Mouse (Mus musculus) megakaryocyte progenitor cell, adult 5-6 weeks (primary cell): ENCODE measurements around the gene Olfr1371. TPM values are rescaled to one million over a fixed set of nuclear protein-coding genes. Genes with fewer than 3 reads are reported as not detected.
A peak's percentile ranks its signal among the peaks of the same experiment; 100 is the strongest.

ENCODE experiments used
- ATAC-seq: replicated peaks from 2 replicates; pipeline ENCODE4 v1.8.0; 2016; ENCODE audit warnings: mild to moderate bottlenecking, moderate TSS enrichment, inconsistent platforms; ENCODE audit not compliant: poor library complexity
- total RNA-seq, 2 experiments: library from RNA; stranded (forward) in 1 of 2; stranded (reverse) in 1 of 2; fragments of 157-497, 149-512 nt in 1 of 2; fragments of 200-1000 nt in 1 of 2; gene quantifications; 2 replicates each; pipeline versions ENCODE4 v1.2.3 to v1.2.4; 2015 to 2017

Gene Olfr1371
- total RNA-seq (2015): not detected in 2 replicates
- total RNA-seq (2017): not detected in 2 replicates

GRCm38 (mm10) chr11:52213887-52214286, at the start of gene Olfr1371:
Gene Olfr1371 (minus strand): TSS chr11:52213987.
- ATAC-seq: no peak

GRCm38 (mm10) chr11:52262338-52262737, 48.6 kb upstream of the Olfr1371 start:
- ATAC-seq: no peak

- ATAC-seq: peak; percentile 82
These were observed 48.1 kb upstream of the Olfr1371 start for GRCm38 (mm10) chr11:52261937-52262336.

GRCm38 (mm10) chr11:52260878-52261277, 47.1 kb upstream of the Olfr1371 start:
- no peak for ATAC-seq

GRCm38 (mm10) chr11:52258711-52259110, 44.9 kb upstream of the Olfr1371 start:
- ATAC-seq: no peak

GRCm38 (mm10) chr11:52257376-52257775, 43.6 kb upstream of the Olfr1371 start:
- no peak for ATAC-seq

- ATAC-seq: no peak
These were observed 41.3 kb upstream of the Olfr1371 start for GRCm38 (mm10) chr11:52255077-52255476.

GRCm38 (mm10) chr11:52253674-52254375, 40.0 kb upstream of the Olfr1371 start:
- peak; percentile 84 for ATAC-seq

- ATAC-seq: no peak
These were observed 38.9 kb upstream of the Olfr1371 start for GRCm38 (mm10) chr11:52252692-52253091.

- ATAC-seq: no peak
These were observed 38.0 kb upstream of the Olfr1371 start for GRCm38 (mm10) chr11:52251770-52252169.

- ATAC-seq: no peak
These were observed 35.7 kb upstream of the Olfr1371 start for GRCm38 (mm10) chr11:52249452-52249851.

GRCm38 (mm10) chr11:52240898-52241542, 27.2 kb upstream of the Olfr1371 start:
- no peak for ATAC-seq

GRCm38 (mm10) chr11:52234509-52234908, 20.7 kb upstream of the Olfr1371 start:
- no peak for ATAC-seq

GRCm38 (mm10) chr11:52233906-52234305, 20.1 kb upstream of the Olfr1371 start:
- ATAC-seq: no peak

- no peak for ATAC-seq
These were observed 19.4 kb upstream of the Olfr1371 start for GRCm38 (mm10) chr11:52233043-52233653.

GRCm38 (mm10) chr11:52231606-52232541, 18.1 kb upstream of the Olfr1371 start, which contains the start of gene Skp1a:
Gene Skp1a (plus strand): TSS chr11:52231995.
- peak; percentile 85 for ATAC-seq

GRCm38 (mm10) chr11:52230694-52231093, 16.9 kb upstream of the Olfr1371 start:
- ATAC-seq: peak; percentile 20; the same call in 1 of the 2 replicates

GRCm38 (mm10) chr11:52228722-52229448, 15.1 kb upstream of the Olfr1371 start:
- no peak for ATAC-seq

- ATAC-seq: no peak
These were observed 13.9 kb upstream of the Olfr1371 start for GRCm38 (mm10) chr11:52227466-52228226.
